Comparison of ENCODE assay signal across 8 mouse cellular contexts in genomic region chr4:123686368-123687024, GRCm38 (mm10). TPM values are rescaled to one million over a fixed set of nuclear protein-coding genes. Genes with fewer than 3 reads are reported as not detected.
DNase-seq lines count a peak whose midpoint lies in the region; ATAC-seq and TF ChIP-seq lines count a peak whose summit lies in the region.

No protein-coding gene starts in this region.

- no peak for TF ChIP-seq CTCF in heart, adult 2 months (IDR thresholded peaks at IDR 0.05)
- TF ChIP-seq CTCF in E14TG2a.4 (conservative IDR thresholded peaks at IDR 0.05; ENCODE audit: low read length) = no peak
- TF ChIP-seq CTCF in small intestine, adult 2 months (IDR thresholded peaks at IDR 0.05; ENCODE audit: extremely low read depth, insufficient read length, insufficient replicate concordance, low read depth, low read length) = no peak

- H3K36me3 ChIP-seq in heart, adult 2 months (ENCODE audit: control insufficient read depth, insufficient read depth, low read length) = no peaks in the 10 kb centered on the region
- H3K36me3 ChIP-seq in E14TG2a.4 (ENCODE audit: insufficient read depth, low read length) = 0 out of 2 replicates have a peak, but pooled peaks cover 2% of the 10 kb centered on the region
- H3K36me3 ChIP-seq in heart, embryonic 13.5 days = peaks cover 16% of the 10 kb centered on the region
- 0 out of 2 replicates have a peak, but pooled peaks cover 5% of the 10 kb centered on the region for H3K36me3 ChIP-seq in limb, embryonic 14.5 days (ENCODE audit: control insufficient read depth, insufficient read depth, low read length)
- no peaks in the 10 kb centered on the region for H3K36me3 ChIP-seq in small intestine, adult 2 months (ENCODE audit: control insufficient read depth, insufficient read depth, low read length)

- TF ChIP-seq EP300 in heart, adult 2 months (IDR thresholded peaks at IDR 0.05; ENCODE audit: insufficient read depth, low read depth, low read length) = no peak

- peak overlapping the region; percentile 40; the same call in 1 of the 2 replicates for H3K27ac ChIP-seq in heart, adult 2 months
- peak overlapping the region; percentile 50 for H3K27ac ChIP-seq in heart, embryonic 13.5 days (replicated peaks)
- H3K27ac ChIP-seq in limb, embryonic 14.5 days (replicated peaks; ENCODE audit: low read depth, low read length) = no peak overlapping the region
- no peak overlapping the region for H3K27ac ChIP-seq in small intestine, adult 2 months (ENCODE audit: insufficient read depth, low read depth, low read length)

- peak overlapping the region; percentile 60 for H3K9ac ChIP-seq in heart, adult 2 months (ENCODE audit: low read depth, low read length)
- H3K9ac ChIP-seq in heart, embryonic 13.5 days = peak overlapping the region; percentile 93
- H3K9ac ChIP-seq in limb, embryonic 14.5 days (ENCODE audit: low read depth, low read length, severe bottlenecking) = peak overlapping the region; percentile 77

- H3K27me3 ChIP-seq in heart, adult 2 months (ENCODE audit: control insufficient read depth, insufficient read depth, low read length) = 0 out of 2 replicates have a peak, but pooled peaks cover 2% of the 10 kb centered on the region
- peaks cover 53% of the 10 kb centered on the region for H3K27me3 ChIP-seq in E14TG2a.4 (ENCODE audit: insufficient read depth, low read length)
- peaks cover 14% of the 10 kb centered on the region; the same call in 1 of the 2 replicates for H3K27me3 ChIP-seq in heart, embryonic 13.5 days (replicated peaks)
- 0 out of 2 replicates have a peak, but pooled peaks cover 9% of the 10 kb centered on the region for H3K27me3 ChIP-seq in limb, embryonic 14.5 days (ENCODE audit: control insufficient read depth, insufficient read depth, low read length)
- H3K27me3 ChIP-seq in small intestine, adult 2 months (ENCODE audit: control insufficient read depth, insufficient read depth, low read length) = peaks cover 19% of the 10 kb centered on the region

- H3K4me2 ChIP-seq in heart, embryonic 13.5 days = peak overlapping the region; percentile 100
- peak overlapping the region; percentile 100 for H3K4me2 ChIP-seq in limb, embryonic 14.5 days (replicated peaks; ENCODE audit: low read depth, low read length, severe bottlenecking)

- 5% methylated on average over 56 of the region's 56 CpGs for WGBS in heart, adult 2 months
- WGBS in heart, embryonic 13.5 days = under 1% methylated on average over 55 of the region's 56 CpGs
- 1% methylated on average over 48 of the region's 56 CpGs for WGBS in limb, embryonic 14.5 days
- WGBS in small intestine, adult 2 months = 2% methylated on average over 51 of the region's 56 CpGs

- peak overlapping the region; percentile 66 for H3K4me3 ChIP-seq in heart, adult 2 months
- H3K4me3 ChIP-seq in E14TG2a.4 (replicated peaks; ENCODE audit: low read length) = peak overlapping the region; percentile 90
- H3K4me3 ChIP-seq in heart, embryonic 13.5 days = peak overlapping the region; percentile 84
- H3K4me3 ChIP-seq in limb, embryonic 14.5 days (replicated peaks; ENCODE audit: low read length) = peak overlapping the region; percentile 82
- H3K4me3 ChIP-seq in small intestine, adult 2 months (ENCODE audit: low read depth, low read length) = peak overlapping the region; percentile 59

- no peaks in the 10 kb centered on the region for H3K9me3 ChIP-seq in E14TG2a.4 (ENCODE audit: low read length)
- H3K9me3 ChIP-seq in heart, embryonic 13.5 days = no peaks in the 10 kb centered on the region
- no peaks in the 10 kb centered on the region for H3K9me3 ChIP-seq in limb, embryonic 14.5 days (ENCODE audit: control insufficient read depth, low read length)

- H3K4me1 ChIP-seq in heart, adult 2 months (ENCODE audit: control insufficient read depth, insufficient read depth, low read length) = no peaks in the 10 kb centered on the region; the same call in 1 of the 2 replicates
- peaks cover 55% of the 10 kb centered on the region for H3K4me1 ChIP-seq in E14TG2a.4 (replicated peaks; ENCODE audit: low read depth, low read length)
- H3K4me1 ChIP-seq in heart, embryonic 13.5 days = peaks cover 26% of the 10 kb centered on the region
- H3K4me1 ChIP-seq in limb, embryonic 14.5 days (ENCODE audit: control insufficient read depth, insufficient read depth, low read length) = peaks cover 11% of the 10 kb centered on the region
- peaks cover 9% of the 10 kb centered on the region; the same call in 1 of the 2 replicates for H3K4me1 ChIP-seq in small intestine, adult 2 months (ENCODE audit: control insufficient read depth, insufficient read depth, insufficient read length, low read length)

- DNase-seq in heart, adult 2 months = no peak
- DNase-seq in heart, adult 8-10 months (ENCODE audit: low spot score) = no peak
- peak; percentile 80 for DNase-seq in cerebellum, adult 9-11 months
- DNase-seq in limb, embryonic 14.5 days (ENCODE audit: low spot score) = no peak
- DNase-seq in spleen, adult 12 weeks (ENCODE audit: low spot score) = no peak

- no peak for ATAC-seq in heart, embryonic 13.5 days (ENCODE audit: extremely low read depth, insufficient number of reproducible peaks, low FRiP score, low TSS enrichment)
- no peak for ATAC-seq in limb, embryonic 14.5 days (ENCODE audit: low FRiP score, low read depth)

- H3K79me2 ChIP-seq in heart, adult 2 months (replicated peaks; ENCODE audit: control insufficient read depth, insufficient read depth, low read length) = no peaks in the 10 kb centered on the region

- no peak for TF ChIP-seq POLR2A in heart, adult 2 months (IDR thresholded peaks at IDR 0.05; ENCODE audit: insufficient read depth, low read depth, low read length)
- TF ChIP-seq POLR2A in limb, embryonic 14.5 days (IDR thresholded peaks at IDR 0.05; ENCODE audit: borderline replicate concordance, extremely low read depth, insufficient read depth, insufficient read length) = no peak
- TF ChIP-seq POLR2A in small intestine, adult 2 months (IDR thresholded peaks at IDR 0.05; ENCODE audit: low read depth, low read length) = no peak

- intact Hi-C loops in heart, adult 2 months (cut with DNase I) = no loop called here

RNA-seq across cellular contexts. Expression of gene Macf1, which starts 2.3 kb away (rescaled TPM):
- total RNA-seq in heart, adult 2 months (2021) = 100 to 1,000 TPM; 222 to 223 TPM
- polyA plus RNA-seq in heart, adult 2 months (2012; rRNA removed) = 71.4 and 102 TPM in 2 replicates
- total RNA-seq in heart, adult 8-10 months (2022) = 100 to 1,000 TPM; 223 to 243 (median 241) TPM
- polyA plus RNA-seq in heart, embryonic 13.5 days (2015; fragmentation: Nextera tagmentation; extraction: Ambion mirVana) = 43.7 and 44.6 TPM in 2 replicates
- polyA plus RNA-seq in limb, embryonic 14.5 days (2012; rRNA removed) = 99.7 and 103 TPM in 2 replicates
- 79.8 and 84.0 TPM in 2 replicates for polyA plus RNA-seq in limb, embryonic 14.5 days (2014; fragmentation: Nextera tagmentation; extraction: Ambion mirVana)
- 14.9 and 22.3 TPM in 2 replicates for polyA plus RNA-seq in small intestine, adult 2 months (2012; rRNA removed)

RNA-seq across cellular contexts. Expression of gene Ndufs5, which starts 31.5 kb away (rescaled TPM):
- total RNA-seq in heart, adult 2 months (2021) = 100 to 1,000 TPM; 410 to 474 TPM
- polyA plus RNA-seq in heart, adult 2 months (2012; rRNA removed) = 197 and 331 TPM in 2 replicates
- total RNA-seq in heart, adult 8-10 months (2022) = 100 to 1,000 TPM; 391 to 483 (median 438) TPM
- polyA plus RNA-seq in heart, embryonic 13.5 days (2015; fragmentation: Nextera tagmentation; extraction: Ambion mirVana) = 423 and 513 TPM in 2 replicates
- 119 and 253 TPM in 2 replicates for polyA plus RNA-seq in limb, embryonic 14.5 days (2012; rRNA removed)
- polyA plus RNA-seq in limb, embryonic 14.5 days (2014; fragmentation: Nextera tagmentation; extraction: Ambion mirVana) = 344 and 353 TPM in 2 replicates
- polyA plus RNA-seq in small intestine, adult 2 months (2012; rRNA removed) = 7.1 and 16.5 TPM in 2 replicates

Comparison
In these comparisons a context has a peak if more than half of its experiments do, and no peak if none do; other contexts are left out.
1. H3K27ac ChIP-seq: peak in heart, adult 2 months (single experiment) and heart, embryonic 13.5 days (single experiment); none in limb, embryonic 14.5 days (single experiment) and small intestine, adult 2 months (single experiment).
2. Peak in every context shown above with its lines, with median percentiles within 50 percentile points of each other: H3K4me3 ChIP-seq and H3K9ac ChIP-seq.